In the genomic region with DNA sequence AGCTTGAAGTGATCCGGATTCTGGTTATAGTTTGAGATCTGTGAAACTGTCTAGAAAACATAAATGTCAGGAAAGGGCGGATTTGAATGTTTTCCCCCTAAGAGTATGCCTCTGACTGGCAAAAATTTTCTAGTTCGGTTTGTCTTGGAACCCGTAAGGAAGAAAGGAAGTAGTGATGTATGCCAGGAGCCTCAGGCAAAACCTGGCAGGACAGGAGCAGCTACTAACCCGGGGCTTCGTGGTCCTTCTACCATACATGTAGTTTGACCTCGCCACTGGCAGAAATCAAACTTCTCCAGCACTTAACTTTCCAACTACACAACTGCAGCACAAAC, we compare ENCODE assay signal across 7 mouse cellular contexts. TPM values are rescaled to one million over a fixed set of nuclear protein-coding genes. Genes with fewer than 3 reads are reported as not detected.
A peak's percentile ranks its signal among the peaks of the same experiment; 100 is the strongest.
DNase-seq lines count a peak whose midpoint lies in the region; ATAC-seq lines count a peak whose summit lies in the region.

No protein-coding gene starts in this region.

- H3K4me3 ChIP-seq in megakaryocyte, embryonic 14.5 days (replicated peaks) = peak overlapping the region; percentile 93
- peak overlapping the region; percentile 59 for H3K4me3 ChIP-seq in limb, embryonic 13.5 days
- peak overlapping the region; percentile 61 for H3K4me3 ChIP-seq in stomach, embryonic 15.5 days (replicated peaks)

- peaks cover 33% of the 10 kb centered on the region for H3K4me1 ChIP-seq in megakaryocyte, embryonic 14.5 days
- peaks cover 12% of the 10 kb centered on the region; the same call in 1 of the 2 replicates for H3K4me1 ChIP-seq in limb, embryonic 13.5 days
- H3K4me1 ChIP-seq in stomach, embryonic 15.5 days = peaks cover 4% of the 10 kb centered on the region; the same call in 1 of the 2 replicates

- DNase-seq in thymus, postnatal 4 days = no peak
- no peak for DNase-seq in cerebellum, adult 9-10 months

- H3K27me3 ChIP-seq in megakaryocyte, embryonic 14.5 days (replicated peaks) = no peaks in the 10 kb centered on the region
- H3K27me3 ChIP-seq in limb, embryonic 13.5 days = no peaks in the 10 kb centered on the region
- H3K27me3 ChIP-seq in stomach, embryonic 15.5 days (replicated peaks) = no peaks in the 10 kb centered on the region

- 4% methylated on average over 7 of the region's 7 CpGs for WGBS in limb, embryonic 13.5 days
- WGBS in stomach, embryonic 15.5 days = 4% methylated on average over 7 of the region's 7 CpGs

- H3K36me3 ChIP-seq in megakaryocyte, embryonic 14.5 days (replicated peaks; ENCODE audit: low read length) = no peaks in the 10 kb centered on the region
- H3K36me3 ChIP-seq in limb, embryonic 13.5 days = no peaks in the 10 kb centered on the region
- H3K36me3 ChIP-seq in stomach, embryonic 15.5 days = no peaks in the 10 kb centered on the region

- no peak for ATAC-seq in megakaryocyte, adult 5-6 weeks (ENCODE audit: poor library complexity, severe bottlenecking)
- peak; percentile 32 for ATAC-seq in erythroid progenitor cell, adult 5-6 weeks (replicated peaks; ENCODE audit: low FRiP score, poor library complexity, severe bottlenecking)
- no peak for ATAC-seq in limb, embryonic 13.5 days (ENCODE audit: low FRiP score, low read depth)
- ATAC-seq in stomach, embryonic 15.5 days (ENCODE audit: insufficient read depth, low FRiP score, low read depth) = no peak; the same call in 1 of the 2 replicates

- peak overlapping the region; percentile 89 for H3K27ac ChIP-seq in limb, embryonic 13.5 days
- H3K27ac ChIP-seq in stomach, embryonic 15.5 days = peak overlapping the region; percentile 97

- H3K9ac ChIP-seq in limb, embryonic 13.5 days = peak overlapping the region; percentile 68
- H3K9ac ChIP-seq in stomach, embryonic 15.5 days = peak overlapping the region; percentile 53; the same call in 1 of the 2 replicates

- H3K4me2 ChIP-seq in limb, embryonic 13.5 days (replicated peaks) = peak overlapping the region; percentile 68
- H3K4me2 ChIP-seq in stomach, embryonic 15.5 days = peak overlapping the region; percentile 65

- H3K9me3 ChIP-seq in megakaryocyte, embryonic 14.5 days = no peaks in the 10 kb centered on the region
- H3K9me3 ChIP-seq in limb, embryonic 13.5 days = no peaks in the 10 kb centered on the region
- no peaks in the 10 kb centered on the region for H3K9me3 ChIP-seq in stomach, embryonic 15.5 days

RNA-seq across cellular contexts. Expression of a gene that starts 0.4 kb away (rescaled TPM):
- 8.9 TPM in 1 of 2 replicates, not detected in the other for polyA plus RNA-seq in megakaryocyte, embryonic 14.5 days (2012; ENCODE audit: insufficient read depth, low replicate concordance)
- total RNA-seq in megakaryocyte, adult 5-6 weeks (2015) = 21.9 and 26.9 TPM in 2 replicates
- 7.8 and 18.7 TPM in 2 replicates for total RNA-seq in megakaryocyte, adult 5-6 weeks (2017)
- total RNA-seq in erythroid progenitor cell, adult 5-6 weeks (2015; ENCODE audit: low replicate concordance) = 7.6 and 12.6 TPM in 2 replicates
- total RNA-seq in erythroid progenitor cell, adult 5-6 weeks (2017; ENCODE audit: low replicate concordance) = 0.23 and 2.2 TPM in 2 replicates
- 37.0 and 41.6 TPM in 2 replicates for polyA plus RNA-seq in limb, embryonic 13.5 days (2015; fragmentation: Nextera tagmentation; extraction: Ambion mirVana)
- polyA plus RNA-seq in stomach, embryonic 15.5 days (2015; fragmentation: Nextera tagmentation; extraction: Ambion mirVana) = 44.1 and 44.9 TPM in 2 replicates

RNA-seq across cellular contexts. Expression of a gene that starts 8.3 kb away (rescaled TPM):
- polyA plus RNA-seq in megakaryocyte, embryonic 14.5 days (2012; ENCODE audit: insufficient read depth, low replicate concordance) = not detected in 2 replicates
- 2.0 and 3.0 TPM in 2 replicates for total RNA-seq in megakaryocyte, adult 5-6 weeks (2015)
- 0.70 and 1.7 TPM in 2 replicates for total RNA-seq in megakaryocyte, adult 5-6 weeks (2017)
- 44.0 and 57.0 TPM in 2 replicates for total RNA-seq in erythroid progenitor cell, adult 5-6 weeks (2015; ENCODE audit: low replicate concordance)
- total RNA-seq in erythroid progenitor cell, adult 5-6 weeks (2017; ENCODE audit: low replicate concordance) = 36.5 and 43.3 TPM in 2 replicates
- 0.94 and 1.0 TPM in 2 replicates for polyA plus RNA-seq in limb, embryonic 13.5 days (2015; fragmentation: Nextera tagmentation; extraction: Ambion mirVana)
- 2.1 and 2.7 TPM in 2 replicates for polyA plus RNA-seq in stomach, embryonic 15.5 days (2015; fragmentation: Nextera tagmentation; extraction: Ambion mirVana)
